Mouse (Mus musculus) limb, embryonic 13.5 days (tissue): Measurements from ENCODE around the gene Pars2. TPM values are rescaled to one million over a fixed set of nuclear protein-coding genes. Genes with fewer than 3 reads are reported as not detected.

Experiments
- ATAC-seq: fragments of 200-750 bp; cut with Nextera tagmentation; 2 replicates; pipeline ENCODE4 v1.8.0; 2017; ENCODE audit warnings: low read depth, moderate number of reproducible peaks, moderate TSS enrichment; ENCODE audit not compliant: low FRiP score
- H3K27ac ChIP-seq: fragments of 300-500 bp; sonication (generic); 2 replicates; pipeline ENCODE4 v1.5.1; 2015; ENCODE audit warnings: inconsistent platforms, mild to moderate bottlenecking, moderate library complexity
- H3K27me3 ChIP-seq: fragments of 300-500 bp; sonication (generic); 2 replicates; pipeline ENCODE4 v1.6.1; 2015; ENCODE audit warnings: mild to moderate bottlenecking, inconsistent platforms
- H3K36me3 ChIP-seq: fragments of 300-500 bp; sonication (generic); 2 replicates; pipeline ENCODE4 v1.6.1; 2015; ENCODE audit warnings: inconsistent platforms, mild to moderate bottlenecking, moderate library complexity
- H3K4me1 ChIP-seq: fragments of 300-500 bp; sonication (generic); 2 replicates; pipeline ENCODE4 v1.6.1; 2015; ENCODE audit warnings: inconsistent platforms
- H3K4me2 ChIP-seq: fragments of 300-500 bp; sonication (generic); replicated peaks from 2 replicates; pipeline ENCODE4 v1.6.1; 2015; ENCODE audit warnings: inconsistent platforms, mild to moderate bottlenecking, moderate library complexity
- H3K4me3 ChIP-seq: fragments of 300-500 bp; sonication (generic); 2 replicates; pipeline ENCODE4 v1.5.1; 2015; ENCODE audit warnings: moderate library complexity, mild to moderate bottlenecking, inconsistent platforms
- H3K9ac ChIP-seq: fragments of 300-500 bp; sonication (generic); 2 replicates; pipeline ENCODE4 v1.6.1; 2015; ENCODE audit warnings: mild to moderate bottlenecking, inconsistent platforms
- H3K9me3 ChIP-seq: fragments of 300-500 bp; sonication (generic); 2 replicates; pipeline ENCODE4 v1.6.1; 2016; ENCODE audit warnings: inconsistent platforms
- WGBS: fragments of 180-500 bp; shearing (Covaris S2); methylation state at CpG from one replicate; pipeline ENCODE4 v1.1.7; 2015; 5-methylcytosine and 5-hydroxymethylcytosine counted together
- polyA plus RNA-seq: library from polyadenylated mRNA; unstranded; fragments of >200 nt; fragmentation: Nextera tagmentation; extraction: Ambion mirVana; gene quantifications from 2 replicates; pipeline ENCODE4 v1.2.1, GENCODE M21; 2015

Pars2 gene
- polyA plus RNA-seq, 1 experiment from 2014 or later, result 15.6 TPM

- peak overlapping the region; percentile 36; the same call in 1 of the 2 replicates for H3K4me2 ChIP-seq
- H3K27ac ChIP-seq, result peak overlapping the region; percentile 79
- no peaks in the 10 kb centered on the region for H3K36me3 ChIP-seq
- H3K4me1 ChIP-seq, result peaks cover 28% of the 10 kb centered on the region
- no peaks in the 10 kb centered on the region for H3K9me3 ChIP-seq
- H3K27me3 ChIP-seq, result no peaks in the 10 kb centered on the region
- 62% methylated on average over 6 of the region's 6 CpGs for WGBS
- no peak for ATAC-seq
- no peak overlapping the region for H3K4me3 ChIP-seq
- 0 out of 2 replicates have a peak overlapping the region, but pooled peaks have one; percentile 45 for H3K9ac ChIP-seq
Measured at GRCm38 (mm10) chr4:106644218-106644610, 6.7 kb upstream of the Pars2 start.

- ATAC-seq, result no peak
- WGBS, result 65% methylated on average over 5 of the region's 5 CpGs
- Histone ChIP-seq H3K4me3 (no peak overlapping the region), H3K27me3 (no peaks in the 10 kb centered on the region), H3K9me3 (no peaks in the 10 kb centered on the region), H3K4me2 (no peak overlapping the region), H3K36me3 (no peaks in the 10 kb centered on the region), H3K27ac (no peak overlapping the region), H3K4me1 (peaks cover 28% of the 10 kb centered on the region), H3K9ac (no peak overlapping the region)
Measured at GRCm38 (mm10) chr4:106645797-106646196, 5.1 kb upstream of the Pars2 start.

- no peaks in the 10 kb centered on the region for H3K36me3 ChIP-seq
- no peak overlapping the region for H3K4me2 ChIP-seq
- no peak for ATAC-seq
- no peak overlapping the region for H3K27ac ChIP-seq
- no peaks in the 10 kb centered on the region for H3K27me3 ChIP-seq
- no peaks in the 10 kb centered on the region for H3K9me3 ChIP-seq
- H3K4me3 ChIP-seq, result no peak overlapping the region
- H3K9ac ChIP-seq, result no peak overlapping the region
- 57% methylated on average over 6 of the region's 6 CpGs for WGBS
- peaks cover 37% of the 10 kb centered on the region for H3K4me1 ChIP-seq
Measured at GRCm38 (mm10) chr4:106647137-106647536, 3.7 kb upstream of the Pars2 start.

GRCm38 (mm10) chr4:106652546-106652945, 1.7 kb downstream of the Pars2 start:
- H3K27me3 ChIP-seq, result no peaks in the 10 kb centered on the region
- WGBS, result 95% methylated on average over 3 of the region's 3 CpGs

GRCm38 (mm10) chr4:106653051-106653450, 2.2 kb downstream of the Pars2 start:
- Histone ChIP-seq H3K27me3 (no peaks in the 10 kb centered on the region), H3K36me3 (peaks cover 46% of the 10 kb centered on the region), H3K4me3 (no peak overlapping the region), H3K4me1 (peaks cover 11% of the 10 kb centered on the region), H3K27ac (no peak overlapping the region), H3K9me3 (no peaks in the 10 kb centered on the region), H3K9ac (no peak overlapping the region), H3K4me2 (no peak overlapping the region)
- ATAC-seq, result no peak
- 92% methylated on average over 15 of the region's 15 CpGs for WGBS

More at GRCm38 (mm10) chr4:106652546-106652945, 1.7 kb downstream of the Pars2 start:
- no peak overlapping the region for H3K4me3 ChIP-seq
- H3K27ac ChIP-seq, result no peak overlapping the region
- peaks cover 43% of the 10 kb centered on the region for H3K36me3 ChIP-seq
- ATAC-seq, result no peak
- H3K4me1 ChIP-seq, result peaks cover 11% of the 10 kb centered on the region
- H3K9ac ChIP-seq, result peak overlapping the region; percentile 20; the same call in 1 of the 2 replicates
- H3K9me3 ChIP-seq, result no peaks in the 10 kb centered on the region
- no peak overlapping the region for H3K4me2 ChIP-seq

GRCm38 (mm10) chr4:106655681-106656080, 4.8 kb downstream of the Pars2 start:
- Histone ChIP-seq H3K4me1 (peaks cover 11% of the 10 kb centered on the region), H3K9me3 (no peaks in the 10 kb centered on the region), H3K9ac (no peak overlapping the region), H3K4me2 (no peak overlapping the region), H3K27ac (no peak overlapping the region), H3K4me3 (no peak overlapping the region), H3K27me3 (no peaks in the 10 kb centered on the region), H3K36me3 (peaks cover 70% of the 10 kb centered on the region)
- no peak for ATAC-seq
- WGBS, result 67% methylated on average over 10 of the region's 10 CpGs

- Histone ChIP-seq H3K4me1 (no peaks in the 10 kb centered on the region), H3K9ac (no peak overlapping the region), H3K4me3 (no peak overlapping the region), H3K27me3 (no peaks in the 10 kb centered on the region), H3K27ac (no peak overlapping the region), H3K9me3 (no peaks in the 10 kb centered on the region), H3K4me2 (no peak overlapping the region), H3K36me3 (peaks cover 100% of the 10 kb centered on the region)
- no peak for ATAC-seq
- 84% methylated on average over 5 of the region's 5 CpGs for WGBS
Measured at GRCm38 (mm10) chr4:106663956-106664470, 13.1 kb downstream of the Pars2 start.

- peaks cover 100% of the 10 kb centered on the region for H3K36me3 ChIP-seq
- no peak overlapping the region for H3K4me3 ChIP-seq
- no peaks in the 10 kb centered on the region for H3K27me3 ChIP-seq
- H3K9me3 ChIP-seq, result no peaks in the 10 kb centered on the region
- no peaks in the 10 kb centered on the region for H3K4me1 ChIP-seq
- ATAC-seq, result no peak
- WGBS, result 88% methylated on average over 6 of the region's 6 CpGs
- H3K27ac ChIP-seq, result no peak overlapping the region
- no peak overlapping the region for H3K4me2 ChIP-seq
- no peak overlapping the region for H3K9ac ChIP-seq
Measured at GRCm38 (mm10) chr4:106664697-106665096, 13.8 kb downstream of the Pars2 start.

GRCm38 (mm10) chr4:106665269-106665668, 14.4 kb downstream of the Pars2 start:
- peaks cover 100% of the 10 kb centered on the region for H3K36me3 ChIP-seq

GRCm38 (mm10) chr4:106665673-106666072, 14.8 kb downstream of the Pars2 start:
- H3K27me3 ChIP-seq, result no peaks in the 10 kb centered on the region
- H3K36me3 ChIP-seq, result peaks cover 100% of the 10 kb centered on the region
- H3K9ac ChIP-seq, result no peak overlapping the region
- H3K4me2 ChIP-seq, result no peak overlapping the region
- H3K9me3 ChIP-seq, result no peaks in the 10 kb centered on the region
- H3K27ac ChIP-seq, result no peak overlapping the region
- 92% methylated on average over 10 of the region's 10 CpGs for WGBS
- no peak overlapping the region for H3K4me3 ChIP-seq
- no peaks in the 10 kb centered on the region for H3K4me1 ChIP-seq
- no peak for ATAC-seq

More at GRCm38 (mm10) chr4:106665269-106665668, 14.4 kb downstream of the Pars2 start:
- Histone ChIP-seq H3K4me2 (no peak overlapping the region), H3K9me3 (no peaks in the 10 kb centered on the region), H3K27ac (no peak overlapping the region), H3K4me1 (no peaks in the 10 kb centered on the region), H3K9ac (no peak overlapping the region), H3K27me3 (no peaks in the 10 kb centered on the region), H3K4me3 (no peak overlapping the region)
- no peak for ATAC-seq
- 87% methylated on average over 2 of the region's 2 CpGs for WGBS

- no peak overlapping the region for H3K9ac ChIP-seq
- H3K9me3 ChIP-seq, result no peaks in the 10 kb centered on the region
- no peak for ATAC-seq
- H3K27me3 ChIP-seq, result no peaks in the 10 kb centered on the region
- H3K36me3 ChIP-seq, result peaks cover 100% of the 10 kb centered on the region
- no peak overlapping the region for H3K4me3 ChIP-seq
- H3K4me1 ChIP-seq, result no peaks in the 10 kb centered on the region
- 98% methylated on average over 2 of the region's 2 CpGs for WGBS
- no peak overlapping the region for H3K4me2 ChIP-seq
- no peak overlapping the region for H3K27ac ChIP-seq
Measured at GRCm38 (mm10) chr4:106666546-106666945, 15.7 kb downstream of the Pars2 start.

GRCm38 (mm10) chr4:106676749-106677148, 25.9 kb downstream of the Pars2 start:
- Histone ChIP-seq H3K27ac (no peak overlapping the region), H3K36me3 (peaks cover 51% of the 10 kb centered on the region), H3K9me3 (no peaks in the 10 kb centered on the region), H3K4me3 (no peak overlapping the region), H3K4me2 (no peak overlapping the region), H3K4me1 (peaks cover 9% of the 10 kb centered on the region), H3K27me3 (no peaks in the 10 kb centered on the region), H3K9ac (no peak overlapping the region)
- 93% methylated on average over 5 of the region's 5 CpGs for WGBS
- no peak for ATAC-seq
